Mouse (Mus musculus) small intestine, adult 2 months (tissue): ENCODE measurements at regions not wholly inside any gene's neighbourhood (a gene's known extent, or its start where the extent isn't known, plus 50 kb on each side); places are given as distances from the start of the nearest gene placed in this dataset.

ENCODE experiments used
- H3K27ac ChIP-seq: fragments of 200-500 bp; 2 replicates; pipeline ENCODE4 v1.5.1; 2012; ENCODE audit warnings: low read depth, low read length, control low read depth, inconsistent platforms; ENCODE audit not compliant: insufficient read depth
- H3K27me3 ChIP-seq: fragments of 200-500 bp; 2 replicates; pipeline ENCODE4 v1.6.1; 2012; ENCODE audit warnings: mild to moderate bottlenecking, moderate library complexity, low read length, inconsistent platforms; ENCODE audit not compliant: control insufficient read depth, insufficient read depth
- H3K36me3 ChIP-seq: fragments of 200-500 bp; 2 replicates; pipeline ENCODE4 v1.6.1; 2012; ENCODE audit warnings: mild to moderate bottlenecking, low read length, control low read depth, inconsistent platforms; ENCODE audit not compliant: control insufficient read depth, insufficient read depth
- H3K4me1 ChIP-seq: fragments of 200-500 bp; 2 replicates; pipeline ENCODE4 v1.6.1; 2012; ENCODE audit warnings: low read length, inconsistent platforms, mixed read lengths; ENCODE audit not compliant: control insufficient read depth, insufficient read depth, insufficient read length
- H3K4me3 ChIP-seq: fragments of 200-500 bp; 2 replicates; pipeline ENCODE4 v1.5.1; 2012; ENCODE audit warnings: low read depth, mild to moderate bottlenecking, control low read depth, inconsistent platforms, low read length, moderate library complexity
- CTCF ChIP-seq: fragments of 200-500 bp; IDR thresholded peaks from 2 replicates; pipeline ENCODE4 v1.5.1; 2012; ENCODE audit warnings: low read depth, mild to moderate bottlenecking, control low read depth, inconsistent platforms, low read length, moderate library complexity, mixed read lengths; ENCODE audit not compliant: insufficient replicate concordance, insufficient read length; ENCODE audit errors: extremely low read depth
- POLR2A ChIP-seq: fragments of 200-500 bp; IDR thresholded peaks from 2 replicates; pipeline ENCODE4 v1.6.1; 2012; ENCODE audit warnings: low read depth, mild to moderate bottlenecking, control low read depth, inconsistent platforms, low read length, moderate library complexity
- WGBS: fragments of 180-500 bp; shearing (Covaris S2); methylation state at CpG from one replicate; pipeline ENCODE4 v1.1.7; 2018; 5-methylcytosine and 5-hydroxymethylcytosine counted together

DNA sequence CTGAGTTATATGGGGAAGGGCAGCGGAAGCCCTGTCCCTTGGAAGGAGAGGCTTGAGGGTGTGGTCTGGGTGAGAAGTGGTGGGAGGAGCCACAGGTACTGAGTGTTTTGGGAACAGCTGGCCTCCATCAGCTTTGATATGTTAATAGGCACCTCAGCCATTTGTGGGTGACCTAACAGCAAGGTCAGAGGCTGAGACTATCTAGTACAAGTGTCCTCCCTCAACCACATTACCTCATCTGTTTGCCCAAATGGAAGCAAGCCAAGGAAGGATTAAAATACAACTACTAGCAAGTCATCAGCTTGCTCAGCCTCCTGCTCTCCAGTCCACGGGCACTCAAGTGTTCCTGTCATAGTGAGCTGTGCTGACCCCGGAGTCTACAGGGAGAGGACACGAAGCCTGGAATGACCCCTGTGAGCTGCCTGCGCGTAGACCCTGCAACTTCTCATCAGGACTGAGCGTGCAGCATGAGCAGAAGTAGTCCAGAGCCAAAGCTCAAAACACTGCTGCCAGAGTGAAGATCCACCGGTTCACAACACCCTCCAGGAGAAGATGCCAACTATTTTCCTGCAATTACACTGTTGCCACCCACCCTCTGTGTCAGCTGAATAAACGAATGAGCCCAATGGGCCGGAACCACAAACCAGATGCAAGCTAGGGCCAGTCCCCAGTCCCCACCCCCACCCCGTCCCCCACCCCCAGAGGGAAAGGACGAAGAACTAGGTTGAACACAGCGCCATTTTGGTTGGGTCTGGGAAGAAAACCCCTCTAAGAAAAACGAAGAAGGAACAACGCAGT lies 239.6 kb downstream of the Qk start:
- TF ChIP-seq CTCF = no peak
- TF ChIP-seq POLR2A = no peak
- Histone ChIP-seq H3K36me3 (no peaks in the 10 kb centered on the region), H3K27me3 (no peaks in the 10 kb centered on the region), H3K27ac (no peak overlapping the region), H3K4me1 (no peaks in the 10 kb centered on the region; the same call in 1 of the 2 replicates), H3K4me3 (no peak overlapping the region)
- WGBS = 79% methylated on average over 15 of the region's 15 CpGs

DNA sequence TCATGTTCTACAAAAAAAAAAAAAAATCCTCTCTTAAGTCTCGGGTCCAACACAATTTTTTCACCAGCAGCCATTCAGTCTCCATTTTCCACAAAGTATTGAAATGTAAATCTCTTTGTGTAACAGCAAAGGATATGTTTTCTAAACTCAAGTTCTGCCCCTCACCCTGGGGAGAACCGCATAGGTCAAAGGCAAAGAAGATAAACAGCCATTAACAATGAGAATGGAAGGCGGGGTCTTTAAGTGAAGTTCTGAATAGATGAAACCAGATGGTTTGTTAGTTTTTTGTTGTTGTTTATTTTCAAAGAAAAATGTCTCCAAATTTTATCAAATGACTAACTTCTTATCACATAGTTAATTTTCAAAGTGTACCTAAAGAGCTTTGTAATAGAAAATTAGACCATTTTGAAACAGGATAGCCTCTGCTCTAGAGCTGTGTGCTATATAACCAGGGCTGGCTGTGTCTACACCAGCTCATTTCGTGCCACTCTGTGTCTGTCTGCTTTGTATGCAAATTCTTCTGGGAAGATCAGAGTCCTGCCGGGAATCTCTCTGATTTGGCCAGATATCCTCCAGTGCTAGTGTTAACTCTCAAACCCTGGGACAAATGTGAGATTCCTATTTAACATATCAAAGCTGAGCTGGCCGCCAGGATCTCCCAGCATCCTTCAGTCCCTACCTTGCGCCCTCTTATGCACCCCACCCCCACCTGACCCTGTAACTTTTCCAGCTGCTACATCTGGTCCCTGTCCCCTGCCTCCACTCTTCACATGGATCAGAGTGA lies 240.9 kb downstream of the Qk start:
- 48% methylated on average over 7 of the region's 7 CpGs for WGBS
- TF ChIP-seq POLR2A (no peak), CTCF (no peak)
- no peaks in the 10 kb centered on the region for H3K36me3 ChIP-seq
- no peak overlapping the region for H3K27ac ChIP-seq
- H3K4me1 ChIP-seq = no peaks in the 10 kb centered on the region; the same call in 1 of the 2 replicates
- H3K27me3 ChIP-seq = no peaks in the 10 kb centered on the region
- H3K4me3 ChIP-seq = no peak overlapping the region

DNA sequence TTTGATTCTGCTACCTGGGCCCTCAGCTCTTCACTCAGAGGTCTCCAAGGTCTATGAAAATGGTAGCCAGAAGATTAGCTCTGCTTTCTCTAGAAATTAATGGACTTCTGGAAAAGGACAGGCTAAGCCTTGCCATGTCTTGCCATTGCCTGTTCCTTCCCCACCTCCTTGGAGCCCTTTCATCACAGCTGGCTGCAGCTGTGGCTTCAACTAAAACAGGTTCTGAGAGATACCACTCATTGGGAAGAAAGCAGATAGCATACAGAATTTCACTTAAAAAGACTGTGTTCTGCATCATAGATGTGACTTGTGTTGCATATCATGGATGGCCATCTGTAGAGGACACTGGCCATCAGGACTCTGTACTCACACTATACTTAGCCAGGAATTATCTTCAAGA lies 246.4 kb downstream of the Qk start:
- no peak for TF ChIP-seq CTCF
- no peak for TF ChIP-seq POLR2A
- H3K4me3 ChIP-seq = no peak overlapping the region
- H3K27ac ChIP-seq = no peak overlapping the region
- H3K4me1 ChIP-seq = no peaks in the 10 kb centered on the region
- no peaks in the 10 kb centered on the region for H3K36me3 ChIP-seq
- H3K27me3 ChIP-seq = no peaks in the 10 kb centered on the region

DNA sequence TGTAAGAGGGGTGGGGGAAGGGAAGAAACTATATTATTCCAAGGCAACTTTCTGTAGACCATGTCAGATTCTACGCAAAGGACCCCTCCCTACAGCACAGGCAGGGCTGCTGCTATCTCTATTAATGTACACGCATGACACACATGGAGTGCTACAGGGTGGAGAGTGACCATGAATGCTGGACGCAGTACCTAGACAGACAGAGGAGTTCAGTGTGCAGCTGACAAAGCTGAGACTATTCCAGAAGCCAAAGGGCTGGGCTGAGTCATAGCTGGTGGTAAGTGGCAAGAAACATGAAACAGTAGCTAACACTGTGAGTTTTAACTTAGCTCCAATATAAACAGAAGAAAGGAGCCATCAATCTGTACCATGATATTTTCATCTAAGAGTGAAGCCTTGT lies 250.4 kb downstream of the Qk start:
- no peak overlapping the region for H3K4me3 ChIP-seq
- WGBS = 83% methylated on average over 3 of the region's 3 CpGs
- no peaks in the 10 kb centered on the region for H3K4me1 ChIP-seq
- TF ChIP-seq CTCF = no peak
- TF ChIP-seq POLR2A = no peak
- H3K27ac ChIP-seq = no peak overlapping the region
- H3K27me3 ChIP-seq = no peaks in the 10 kb centered on the region
- no peaks in the 10 kb centered on the region for H3K36me3 ChIP-seq

DNA sequence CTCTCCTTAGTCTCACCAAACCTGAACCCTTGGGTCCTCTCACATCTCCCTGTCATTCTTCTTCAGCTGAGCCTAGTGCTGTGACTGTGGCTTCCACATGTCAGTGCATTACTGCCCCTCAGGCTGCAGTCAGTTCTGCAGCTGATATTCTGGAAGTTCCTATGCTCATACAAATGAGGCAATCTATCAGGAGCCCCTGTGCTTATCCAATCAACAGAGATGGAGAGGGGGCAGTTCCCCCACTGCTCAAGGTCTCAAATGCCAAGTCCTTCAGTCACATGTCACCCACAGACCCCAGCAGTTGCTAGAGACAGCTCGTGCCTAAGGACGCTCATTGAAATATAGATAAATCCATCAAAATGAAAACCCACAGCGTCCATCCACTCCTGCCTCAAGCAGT lies 254.5 kb downstream of the Qk start:
- no peak overlapping the region for H3K27ac ChIP-seq
- H3K4me3 ChIP-seq = no peak overlapping the region
- H3K27me3 ChIP-seq = no peaks in the 10 kb centered on the region
- no peak for TF ChIP-seq POLR2A
- no peak for TF ChIP-seq CTCF
- no peaks in the 10 kb centered on the region for H3K4me1 ChIP-seq
- H3K36me3 ChIP-seq = no peaks in the 10 kb centered on the region
- 83% methylated on average over 3 of the region's 3 CpGs for WGBS

DNA sequence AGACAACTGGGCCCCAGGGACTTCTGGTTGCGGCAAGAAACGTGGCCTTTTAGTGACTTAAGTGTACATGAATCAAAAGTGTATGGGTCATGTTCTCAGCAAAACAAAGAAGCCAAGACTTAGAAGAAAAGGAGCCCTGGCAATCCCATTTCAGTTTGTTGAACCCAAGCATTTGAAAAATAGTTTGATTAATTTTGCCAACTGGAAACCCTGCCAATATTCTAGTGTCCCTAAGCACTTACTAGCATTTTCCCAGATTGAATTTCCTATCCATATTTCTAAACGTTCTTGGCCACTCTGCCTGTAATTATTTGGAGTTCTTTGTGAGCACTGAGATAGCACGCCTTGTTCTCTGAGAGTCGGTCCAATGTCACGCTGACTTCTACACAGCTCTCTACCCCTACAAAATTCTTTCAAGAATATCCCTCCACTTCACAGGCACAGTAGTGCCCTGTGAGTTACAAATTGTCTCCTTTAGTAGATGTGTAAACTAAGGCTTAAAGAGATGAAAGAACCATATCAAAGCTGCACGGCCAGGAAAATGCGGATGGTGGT lies 257.0 kb downstream of the Qk start:
- WGBS = 71% methylated on average over 8 of the region's 8 CpGs
- H3K27ac ChIP-seq = no peak overlapping the region
- H3K4me1 ChIP-seq = no peaks in the 10 kb centered on the region
- no peak for TF ChIP-seq POLR2A
- TF ChIP-seq CTCF = no peak
- no peaks in the 10 kb centered on the region for H3K36me3 ChIP-seq
- no peaks in the 10 kb centered on the region for H3K27me3 ChIP-seq
- H3K4me3 ChIP-seq = no peak overlapping the region

DNA sequence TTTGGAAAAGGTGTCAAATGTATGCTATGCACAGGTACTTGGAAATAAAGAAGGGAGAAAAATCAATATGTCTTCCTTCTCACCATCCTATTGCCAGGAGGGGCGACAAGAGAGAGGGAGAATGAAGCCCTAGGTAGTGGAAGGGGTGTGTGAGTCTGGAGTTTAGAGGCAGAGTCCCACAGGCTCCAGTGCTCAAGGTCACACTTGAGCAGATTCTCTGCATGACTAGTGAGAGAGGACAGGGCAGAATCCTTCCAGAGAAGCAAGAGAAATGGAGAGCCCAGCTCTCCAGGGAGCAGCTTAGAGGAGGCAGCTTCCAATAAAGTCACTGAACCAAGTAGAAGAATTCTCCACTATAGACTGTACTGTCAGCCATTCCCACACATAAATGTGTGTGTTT lies 261.9 kb downstream of the Qk start:
- no peak overlapping the region for H3K4me3 ChIP-seq
- H3K27me3 ChIP-seq = no peaks in the 10 kb centered on the region
- H3K36me3 ChIP-seq = no peaks in the 10 kb centered on the region
- H3K4me1 ChIP-seq = no peaks in the 10 kb centered on the region
- H3K27ac ChIP-seq = no peak overlapping the region
- no peak for TF ChIP-seq CTCF
- TF ChIP-seq POLR2A = no peak
- 60% methylated on average over 1 of the region's 1 CpGs for WGBS
